Mouse (Mus musculus) heart, adult 2 months (tissue): ENCODE measurements at regions not wholly inside any gene's neighbourhood (a gene's known extent, or its start where the extent isn't known, plus 50 kb on each side); places are given as distances from the start of the nearest gene placed in this dataset.

Source experiments
- CTCF ChIP-seq: fragments of 200-600 bp; IDR thresholded peaks from 2 replicates; pipeline ENCODE4 v1.8.1; 2022; ENCODE audit warnings: antibody characterized with exemption, mild to moderate bottlenecking, moderate library complexity
- EP300 ChIP-seq: fragments of 200-500 bp; IDR thresholded peaks from 2 replicates; pipeline ENCODE4 v1.6.1; 2011; ENCODE audit warnings: low read depth, low read length, control low read depth; ENCODE audit not compliant: insufficient read depth
- POLR2A ChIP-seq: fragments of 200-500 bp; IDR thresholded peaks from 2 replicates; pipeline ENCODE4 v1.6.1; 2011; ENCODE audit warnings: mild to moderate bottlenecking, low read depth, low read length, control low read depth; ENCODE audit not compliant: insufficient read depth

GRCm38 (mm10) chr4:80518589-80518988, 315.3 kb upstream of the Tyrp1 start:
- TF ChIP-seq EP300 (no peak), CTCF (no peak), POLR2A (no peak)
